Mouse (Mus musculus) granulocyte monocyte progenitor cell, adult 5-6 weeks (primary cell): ENCODE results near the gene Rps27rt. TPM values are rescaled to one million over a fixed set of nuclear protein-coding genes. Genes with fewer than 3 reads are reported as not detected.

ENCODE experiments used
- ATAC-seq: replicated peaks from 2 replicates; pipeline ENCODE4 v1.8.0; 2016; ENCODE audit warnings: mild to moderate bottlenecking, moderate TSS enrichment, inconsistent platforms; ENCODE audit not compliant: poor library complexity, severe bottlenecking
- total RNA-seq, 2 experiments: library from RNA; stranded (forward) in 1 of 2; stranded (reverse) in 1 of 2; fragments of 200-712, 200-1000 nt in 1 of 2; fragments of >200 nt in 1 of 2; fragmentation: Nextera tagmentation in 1 of 2; gene quantifications; 2 replicates each; pipeline ENCODE4 v1.2.3; 2014 to 2017

Gene Rps27rt
- total RNA-seq, 2 experiments from 2014 or later, result 225 to 366 TPM

- no peak for ATAC-seq
These were observed 49.9 kb downstream of the Rps27rt start for GRCm38 (mm10) chr9:114932607-114933006.

Other genes with a start within 250 kb of the Rps27rt start
- gene Cmtm7, start 200.9 kb downstream of the Rps27rt start, total RNA-seq (2014; fragmentation: Nextera tagmentation), result 966 and 1,044 TPM in 2 replicates
- gene Cmtm7, start 200.9 kb downstream of the Rps27rt start, total RNA-seq (2017), result 864 and 928 TPM in 2 replicates
- 3.2 and 3.9 TPM in 2 replicates for gene Cmtm8, start 138.6 kb downstream of the Rps27rt start, total RNA-seq (2014; fragmentation: Nextera tagmentation)
- gene Cmtm8, start 138.6 kb downstream of the Rps27rt start, total RNA-seq (2017), result 2.4 and 2.9 TPM in 2 replicates
- 31.0 and 42.0 TPM in 2 replicates for gene Gpd1l, start 48.8 kb downstream of the Rps27rt start, total RNA-seq (2014; fragmentation: Nextera tagmentation)
- 33.7 and 36.8 TPM in 2 replicates for gene Gpd1l, start 48.8 kb downstream of the Rps27rt start, total RNA-seq (2017)
- 0.45 TPM in 1 of 2 replicates, not detected in the other for gene Osbpl10, start 4.2 kb downstream of the Rps27rt start, total RNA-seq (2014; fragmentation: Nextera tagmentation)
- 0.13 and 0.21 TPM in 2 replicates for gene Osbpl10, start 4.2 kb downstream of the Rps27rt start, total RNA-seq (2017)